Mouse (Mus musculus) ES-CJ7 (cell line): ENCODE results near the gene Apbb1ip.

ENCODE experiments used
- DNase-seq: peaks from one replicate; pipeline ENCODE4 v3.0.0; 2011; ENCODE audit warnings: low read depth, low spot score

Gene Apbb1ip

DNA sequence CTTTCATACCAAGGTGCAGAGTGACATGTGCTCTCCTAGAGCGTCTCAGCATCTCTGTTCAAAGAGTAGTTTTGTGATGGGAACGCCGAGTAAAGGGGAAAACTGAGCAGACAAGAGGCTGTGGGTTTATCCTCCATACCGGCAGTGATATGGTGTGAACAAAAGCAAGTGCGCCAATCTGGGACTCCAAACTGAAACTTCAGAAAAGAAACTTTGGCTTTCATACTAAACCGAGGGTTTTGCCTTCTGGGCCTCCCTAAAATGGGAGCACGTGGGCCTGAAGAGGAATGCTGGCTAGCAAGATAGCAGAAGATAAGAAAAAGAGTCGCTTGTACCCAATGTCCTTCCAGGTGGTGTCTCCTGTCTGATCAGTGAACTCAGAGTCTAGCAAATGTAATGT lies 1.3 kb downstream of the Apbb1ip start:
- no peak for DNase-seq

DNA sequence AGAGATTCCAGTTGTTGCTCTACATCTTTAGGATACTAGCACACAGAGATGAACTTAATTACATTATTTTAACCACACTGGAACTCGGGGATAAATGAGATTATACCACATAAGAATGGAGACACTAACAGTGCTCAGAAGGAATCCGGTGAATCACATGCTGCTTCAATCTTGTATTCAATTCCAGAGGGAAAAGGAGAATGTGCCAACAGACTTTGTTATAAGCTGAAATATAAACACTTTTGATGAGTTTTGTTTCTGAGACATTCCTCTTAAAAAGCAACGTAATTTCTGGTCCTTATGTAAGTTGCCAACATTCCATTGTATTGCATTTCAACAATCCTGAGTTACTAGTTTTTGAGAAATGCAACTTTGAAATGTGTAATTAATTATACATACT lies 1.8 kb downstream of the Apbb1ip start:
- DNase-seq, result no peak

DNA sequence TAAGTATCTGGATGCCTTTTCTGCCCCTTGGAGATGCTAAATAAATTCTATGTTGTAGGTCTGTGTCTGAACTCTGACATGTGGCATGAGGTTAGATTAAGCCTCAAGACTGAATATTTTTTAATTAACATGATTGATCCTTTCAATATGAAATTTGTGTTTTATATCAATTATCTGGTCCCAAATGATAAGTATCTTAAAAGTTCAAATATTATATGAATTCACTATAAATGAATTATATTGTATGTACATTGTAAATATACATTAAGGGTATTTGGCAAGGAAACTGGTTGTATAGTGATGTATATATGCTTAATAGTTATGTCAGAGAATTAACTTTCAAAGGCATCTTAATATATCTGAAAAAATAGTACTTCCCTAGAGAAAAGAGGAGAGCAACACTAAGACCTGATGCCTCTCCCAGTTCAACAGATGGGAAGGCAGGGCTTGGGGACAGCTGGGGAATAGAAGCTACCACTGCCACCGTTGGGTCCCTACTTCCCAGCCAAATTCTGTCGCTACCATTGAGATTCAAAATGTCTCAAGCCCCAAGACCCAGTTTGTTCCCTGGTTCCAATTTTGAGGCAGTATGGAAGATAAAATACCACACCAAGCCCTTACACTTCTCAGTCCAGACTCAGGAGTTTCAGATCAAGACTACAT lies 2.8 kb downstream of the Apbb1ip start:
- no peak for DNase-seq

DNA sequence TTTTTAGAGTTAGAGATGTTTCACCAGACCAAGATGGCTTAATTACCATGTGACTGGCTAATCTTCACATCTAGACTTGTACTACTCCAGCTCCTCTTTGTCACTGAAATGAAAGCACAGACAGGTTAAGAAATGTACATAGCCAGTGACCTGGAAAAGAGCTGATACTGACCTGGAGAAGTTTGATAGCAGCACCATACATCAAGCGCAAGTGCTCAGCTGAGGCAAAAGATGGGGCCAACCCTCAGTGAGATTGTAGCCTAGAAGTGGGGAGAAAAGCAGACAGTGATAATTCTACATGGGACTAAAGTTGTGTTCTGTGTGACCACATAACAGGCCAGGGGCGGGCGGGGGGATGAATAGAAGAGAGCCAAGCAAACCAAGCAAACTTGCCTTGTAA lies 3.9 kb downstream of the Apbb1ip start:
- DNase-seq, result no peak

DNA sequence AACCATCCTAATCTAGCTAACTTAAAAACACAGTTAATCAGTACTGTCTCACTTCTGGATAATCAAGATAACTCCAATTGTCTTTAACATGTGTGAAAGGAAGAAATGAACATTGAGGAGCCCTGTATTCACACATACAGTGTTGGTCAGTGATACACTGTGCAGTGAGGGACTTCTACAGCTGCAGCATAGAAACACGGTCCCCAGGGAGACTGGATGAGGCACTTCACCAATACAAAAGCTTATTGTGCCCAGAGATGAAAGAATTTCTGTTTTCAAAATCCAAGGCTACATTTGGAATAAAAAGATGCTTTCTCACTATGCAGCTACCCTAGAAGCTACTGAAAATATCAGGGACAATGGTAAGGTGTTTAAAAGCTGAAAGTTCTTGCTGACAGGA lies 7.0 kb downstream of the Apbb1ip start:
- no peak for DNase-seq

DNA sequence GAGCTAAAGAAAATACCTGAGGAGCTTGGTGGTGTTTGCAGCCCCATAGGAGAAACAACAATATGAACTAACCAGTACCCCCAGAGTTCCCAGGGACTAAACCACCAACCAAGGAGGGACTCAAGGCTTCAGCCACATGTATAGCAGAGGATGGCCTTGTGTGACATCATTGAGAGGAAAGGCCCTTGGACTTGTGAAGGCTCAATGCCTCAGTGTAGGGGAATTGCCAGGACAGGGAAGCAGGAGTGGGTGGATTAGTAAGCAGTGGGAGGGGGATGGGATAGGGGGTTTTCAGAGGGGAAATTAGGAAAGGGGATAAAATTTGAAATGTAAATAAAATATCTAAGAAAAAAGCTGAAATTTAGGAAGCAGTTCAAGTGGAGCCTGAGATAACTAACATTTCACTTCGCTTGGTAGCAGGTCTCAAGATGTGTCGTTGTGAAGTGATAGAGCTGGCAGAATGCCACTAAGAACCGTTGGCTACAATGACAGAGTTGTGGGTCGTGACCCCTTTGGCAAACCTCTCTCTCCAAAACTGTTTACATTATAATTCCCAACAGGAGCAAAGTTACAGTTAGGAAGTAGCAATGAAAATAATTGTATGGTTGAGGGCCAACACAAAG lies 7.6 kb downstream of the Apbb1ip start:
- DNase-seq, result no peak

DNA sequence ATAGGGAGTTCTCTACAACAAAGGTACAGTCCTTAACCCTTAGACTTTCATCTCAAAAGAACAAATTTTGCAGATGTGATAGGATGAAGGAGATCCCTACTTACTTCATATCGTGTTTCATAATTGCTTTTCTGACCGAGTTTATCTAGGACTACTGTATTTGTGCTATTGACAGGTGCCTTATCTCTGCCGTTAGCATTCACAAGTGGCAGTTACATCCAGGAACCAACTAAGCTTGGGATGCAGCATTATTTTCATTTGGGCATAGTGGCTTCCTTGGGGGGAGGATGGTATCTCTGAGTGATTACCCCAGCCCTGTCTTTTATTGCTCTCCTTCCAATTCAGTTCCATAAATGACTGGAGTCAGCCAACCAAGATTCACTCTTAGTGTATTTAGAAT lies 8.2 kb downstream of the Apbb1ip start:
- DNase-seq, result no peak

DNA sequence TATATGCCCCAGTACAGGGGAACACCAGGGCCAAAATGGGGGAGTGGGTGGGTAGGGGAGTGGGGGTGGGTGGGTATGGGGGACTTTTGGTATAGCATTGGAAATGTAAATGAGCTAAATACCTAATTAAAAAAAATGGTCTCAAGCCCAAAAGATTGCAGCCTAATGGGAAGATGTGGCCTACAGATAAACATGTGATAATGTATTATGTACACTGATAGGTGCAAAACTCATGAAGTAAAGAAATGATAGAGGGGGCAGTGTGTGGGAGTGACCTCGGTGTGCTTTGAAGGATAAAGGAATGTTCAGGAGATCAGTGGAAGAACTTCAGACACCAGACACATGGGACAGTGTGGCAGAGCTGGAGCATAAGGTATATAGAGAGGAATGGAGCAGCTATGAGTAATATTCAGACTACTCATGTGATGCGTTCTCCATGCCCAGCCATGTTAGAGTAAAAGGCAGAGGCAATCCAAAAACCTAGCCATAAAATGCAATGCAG lies 9.3 kb downstream of the Apbb1ip start:
- no peak for DNase-seq

DNA sequence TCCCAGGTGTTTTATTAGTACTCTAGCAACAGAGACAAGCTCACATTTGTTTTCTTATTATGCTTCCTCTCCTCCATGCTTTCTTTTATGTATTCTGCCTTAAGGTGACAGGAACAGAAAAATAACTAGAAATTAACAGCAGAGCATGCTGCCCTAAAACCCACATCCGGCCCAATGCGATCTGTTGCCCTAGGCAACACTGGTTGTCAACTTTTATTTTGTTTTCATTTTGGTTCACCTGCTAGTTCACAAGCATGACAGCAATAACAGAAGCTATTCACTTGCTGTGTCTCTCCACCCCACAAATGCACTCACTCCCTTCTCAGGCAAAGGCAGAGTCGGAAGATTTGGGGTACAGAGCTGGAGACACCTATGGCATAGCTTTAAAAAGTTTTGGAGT lies 10.3 kb downstream of the Apbb1ip start:
- no peak for DNase-seq

DNA sequence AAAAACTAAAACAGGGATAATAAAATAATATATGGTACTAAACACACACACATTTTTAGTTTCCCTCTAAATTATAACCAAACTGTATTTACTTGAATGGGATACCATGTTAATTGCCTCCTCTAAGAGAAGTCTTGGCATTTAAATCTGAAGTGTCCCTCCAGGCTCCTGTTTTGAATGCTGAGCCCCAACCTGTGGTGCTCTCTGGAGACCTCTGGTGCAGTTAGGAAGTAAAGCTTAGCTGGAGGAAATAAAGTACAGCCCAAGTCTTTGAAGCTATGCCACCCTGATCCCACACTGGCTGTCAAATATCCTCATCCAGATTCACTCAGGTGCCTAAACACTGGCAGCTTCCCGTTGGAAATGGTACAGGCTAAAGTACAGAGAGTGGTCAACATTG lies 10.9 kb downstream of the Apbb1ip start:
- no peak for DNase-seq

DNA sequence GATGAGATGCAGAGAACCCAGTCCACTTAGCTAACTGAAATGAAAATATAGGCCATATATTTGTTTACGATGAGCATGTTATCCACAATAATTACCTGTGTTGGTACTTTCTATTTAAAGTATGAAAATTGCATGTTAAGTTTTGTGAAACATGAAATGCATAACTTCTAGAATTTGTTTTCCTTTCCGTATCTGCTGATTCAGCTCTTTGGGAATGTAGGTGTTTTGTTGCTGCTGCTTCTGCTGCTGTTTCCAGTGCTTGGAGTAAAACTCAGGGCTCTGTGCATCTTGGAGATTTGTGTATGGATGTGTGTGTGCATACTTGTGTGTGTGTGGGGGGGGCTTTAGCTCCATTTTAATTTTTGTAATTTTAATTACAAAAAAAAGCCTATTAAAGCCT lies 14.8 kb downstream of the Apbb1ip start:
- no peak for DNase-seq

DNA sequence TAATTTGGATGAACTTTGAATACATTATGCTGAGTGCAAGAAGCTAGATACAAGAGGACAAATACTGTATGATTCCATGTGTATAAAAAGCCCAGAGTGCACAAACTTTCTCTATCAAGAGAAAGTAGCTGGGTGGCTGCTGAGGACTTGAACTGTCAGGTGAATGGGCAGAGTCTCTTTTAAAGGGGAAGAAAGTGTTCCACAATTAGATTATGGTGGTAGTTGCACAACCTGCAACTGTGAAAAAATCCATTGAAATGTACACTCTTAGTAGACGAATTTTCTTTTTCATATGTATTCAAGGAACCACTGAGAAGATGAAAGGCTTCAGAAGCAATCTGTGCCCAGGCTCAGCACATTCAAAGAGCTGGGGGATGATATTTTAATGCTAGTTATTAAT lies 15.7 kb downstream of the Apbb1ip start:
- DNase-seq, result no peak

DNA sequence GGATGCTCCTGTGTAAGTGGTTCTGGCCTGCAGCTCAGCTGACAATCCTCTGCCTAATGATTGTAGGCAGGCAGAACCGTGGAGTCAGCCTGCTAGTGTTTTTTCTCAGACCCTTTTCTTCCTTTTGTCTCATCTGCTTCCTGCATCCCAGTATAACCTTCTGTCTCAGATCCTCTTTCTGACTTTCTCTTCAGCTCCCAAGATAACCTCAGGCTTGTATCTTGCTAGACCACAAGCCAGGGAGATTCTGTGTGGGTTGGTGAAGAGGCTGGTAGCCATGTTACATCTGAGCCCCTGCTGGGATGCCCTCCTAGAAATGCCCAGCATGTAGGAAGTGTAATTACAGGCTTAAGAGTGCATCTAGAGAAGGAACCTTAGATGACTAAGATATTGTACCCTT lies 16.5 kb downstream of the Apbb1ip start:
- no peak for DNase-seq

DNA sequence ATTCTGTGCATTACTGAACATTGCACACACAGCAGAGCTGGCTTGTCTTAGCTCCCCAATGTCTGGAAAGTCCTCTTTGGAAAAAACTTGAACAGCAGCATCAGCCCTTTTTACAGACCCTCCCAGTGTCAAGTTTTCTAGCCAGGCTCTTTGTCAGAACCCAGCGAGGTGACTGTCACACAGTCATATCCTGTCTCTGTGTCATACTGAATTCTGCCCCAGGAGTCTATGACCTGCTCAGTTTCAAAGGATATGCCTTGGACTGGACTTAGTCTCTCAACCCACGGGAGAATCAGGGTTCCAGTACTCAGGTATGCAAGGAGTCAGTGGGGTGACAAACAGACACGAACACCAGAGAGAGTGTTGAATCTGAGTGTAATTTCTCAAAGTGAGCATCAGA lies 21.2 kb downstream of the Apbb1ip start:
- no peak for DNase-seq

DNA sequence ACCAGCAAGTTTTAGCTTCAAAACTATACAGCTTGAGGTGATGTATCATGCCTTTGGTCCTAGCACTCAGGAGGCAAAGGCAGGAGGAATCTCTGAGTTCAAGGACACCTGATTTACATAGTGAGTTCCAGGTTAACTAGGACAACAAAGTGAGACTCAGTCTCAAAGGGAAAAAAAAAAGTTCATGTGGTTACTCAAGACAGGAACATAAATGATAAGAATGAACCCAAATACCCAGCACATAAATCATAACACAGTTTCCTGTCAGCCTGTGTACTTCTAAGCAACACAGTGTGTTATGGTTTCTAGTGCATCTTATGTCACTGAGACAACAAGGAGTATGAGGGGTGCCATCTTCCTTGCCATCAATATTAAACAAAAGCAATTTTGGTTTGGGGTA lies 22.6 kb downstream of the Apbb1ip start:
- no peak for DNase-seq

DNA sequence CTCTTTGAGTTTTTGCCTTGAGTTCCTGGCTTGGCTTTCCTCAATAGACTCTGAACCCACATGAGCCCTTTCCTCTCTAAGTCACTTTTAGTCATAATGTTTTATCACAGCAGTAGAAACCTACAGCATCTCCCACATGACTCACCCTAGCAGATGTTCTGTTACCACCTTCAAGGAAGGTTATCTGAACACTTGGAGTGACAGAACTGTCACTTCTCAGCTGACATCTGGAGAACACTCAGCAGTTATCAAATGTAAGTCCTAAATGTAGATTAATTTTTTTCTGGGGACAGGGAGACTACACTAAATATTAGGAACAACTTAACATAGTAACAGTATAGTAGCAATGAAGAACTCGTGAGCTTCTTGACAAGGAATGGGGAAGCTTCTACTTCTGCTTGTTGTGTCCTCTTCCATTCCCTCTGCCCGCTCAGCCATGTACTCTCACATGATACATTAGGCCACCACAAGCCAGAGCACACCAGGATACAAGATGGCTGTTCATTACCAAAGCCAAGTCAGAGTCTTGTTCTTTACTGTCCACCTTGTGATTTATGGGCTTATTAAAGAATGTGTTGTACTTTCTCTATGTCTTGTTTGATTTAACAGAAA lies 25.6 kb downstream of the Apbb1ip start:
- no peak for DNase-seq

DNA sequence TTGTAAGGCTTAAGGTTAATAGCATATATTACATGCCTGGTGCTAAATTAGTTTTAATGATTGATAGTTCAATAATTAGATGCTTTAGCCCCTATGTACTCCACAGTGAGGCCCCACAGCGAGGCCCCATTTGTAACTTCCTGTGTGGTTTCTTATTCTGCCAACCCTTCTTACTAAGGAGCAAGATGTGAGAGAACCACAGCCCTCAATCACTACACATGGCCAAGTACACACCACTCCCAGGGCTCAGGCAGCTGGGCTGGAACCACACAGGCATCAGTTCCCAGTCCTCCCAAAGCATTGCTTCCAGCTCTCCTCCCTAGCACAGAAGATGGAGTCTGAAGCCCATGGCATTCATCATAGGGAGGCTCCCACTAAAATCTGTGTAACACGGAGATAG lies 31.7 kb downstream of the Apbb1ip start:
- no peak for DNase-seq

DNA sequence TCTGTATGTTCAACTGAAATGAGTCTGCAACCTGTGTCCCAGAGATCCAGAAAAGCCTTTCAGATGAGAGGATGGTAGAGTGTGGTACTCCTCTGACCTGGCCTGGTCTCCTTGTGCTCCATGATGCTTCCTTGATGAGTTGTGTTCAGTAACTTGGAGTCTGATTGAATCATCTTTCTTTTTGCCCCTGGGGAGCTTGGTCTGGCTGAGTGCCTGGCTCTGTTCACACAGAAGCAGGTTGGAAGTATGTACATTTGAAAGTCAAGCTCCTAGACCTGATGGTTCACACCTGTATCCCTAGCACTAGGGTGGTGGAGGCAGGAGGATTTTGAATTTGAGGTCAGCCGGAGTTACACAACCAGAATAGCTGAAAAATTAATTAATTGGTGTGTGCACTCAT lies 32.7 kb downstream of the Apbb1ip start:
- no peak for DNase-seq

DNA sequence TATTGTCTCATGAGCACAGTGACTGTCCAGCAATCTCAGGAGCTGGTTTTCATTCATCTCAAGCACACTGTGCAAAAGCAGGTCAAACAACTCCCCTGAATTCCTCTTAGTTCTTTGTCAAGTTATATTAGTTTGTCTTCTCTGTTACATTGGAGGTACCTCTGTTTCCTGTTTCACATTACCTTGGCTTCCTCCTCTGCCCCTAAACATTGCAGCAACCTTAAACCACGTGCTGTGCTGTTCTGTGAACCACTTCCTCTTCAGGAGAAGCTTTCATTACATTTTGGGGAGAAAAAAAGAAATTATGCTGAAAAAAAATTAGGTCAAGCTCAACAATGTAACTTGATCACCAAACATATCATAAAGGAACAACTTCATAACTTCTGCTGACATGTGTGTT lies 33.4 kb downstream of the Apbb1ip start:
- DNase-seq, result no peak

DNA sequence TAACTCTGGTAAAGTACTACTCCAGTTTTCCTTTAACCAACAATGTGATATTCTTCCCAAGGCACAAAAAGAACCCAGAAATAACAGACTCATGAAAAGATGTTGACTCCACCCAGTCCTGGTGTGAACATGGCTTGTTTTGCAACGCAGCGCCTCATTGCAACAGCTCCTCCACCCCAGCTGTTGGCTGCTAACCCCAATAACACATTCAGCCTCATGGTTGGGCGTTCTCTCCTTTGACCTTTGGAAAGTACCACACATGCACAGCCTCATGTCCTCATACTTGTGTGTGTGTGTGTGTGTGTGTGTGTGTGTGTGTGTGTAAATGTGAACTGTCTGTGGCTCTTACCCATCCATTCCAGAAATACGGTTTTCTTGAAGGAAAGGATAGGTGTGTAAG lies 37.0 kb downstream of the Apbb1ip start:
- no peak for DNase-seq

DNA sequence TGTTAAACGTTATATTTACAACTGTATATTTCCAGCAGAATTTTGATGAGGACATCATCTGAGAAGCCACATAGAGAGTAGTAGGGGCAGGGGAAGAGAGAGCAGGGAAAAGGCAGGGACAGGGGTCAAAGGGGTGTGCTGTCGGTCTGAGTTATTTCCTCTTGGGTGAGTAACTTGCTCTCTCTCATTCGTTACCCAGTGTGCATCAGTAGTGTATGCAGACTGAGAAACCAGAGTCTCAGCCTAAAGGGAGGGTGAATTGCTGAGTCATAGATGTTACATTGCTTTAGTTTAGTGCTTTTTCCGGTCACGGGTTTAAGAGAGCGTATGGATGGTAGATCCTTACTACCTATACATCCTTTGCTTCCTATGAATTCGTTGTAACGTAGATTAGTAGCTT lies 37.6 kb downstream of the Apbb1ip start:
- no peak for DNase-seq

DNA sequence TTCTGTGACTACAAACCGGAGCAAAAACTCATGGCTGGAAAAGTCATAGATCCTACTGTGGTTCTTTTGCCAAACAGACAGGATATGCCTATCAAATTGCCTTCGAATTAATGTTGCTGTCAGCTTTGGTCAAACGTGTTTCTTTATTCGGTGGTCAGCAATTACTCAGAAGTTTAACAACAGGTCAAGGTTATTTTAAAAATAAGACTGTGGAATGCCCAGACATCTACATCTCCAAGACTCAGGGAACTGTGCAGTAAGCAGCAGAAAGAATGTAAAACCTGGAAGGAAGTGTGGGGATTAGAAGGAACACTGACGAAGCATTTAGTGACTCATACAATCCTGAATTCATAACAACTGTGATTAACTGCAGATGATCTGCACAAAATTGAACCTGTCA lies 40.0 kb downstream of the Apbb1ip start:
- DNase-seq, result no peak

DNA sequence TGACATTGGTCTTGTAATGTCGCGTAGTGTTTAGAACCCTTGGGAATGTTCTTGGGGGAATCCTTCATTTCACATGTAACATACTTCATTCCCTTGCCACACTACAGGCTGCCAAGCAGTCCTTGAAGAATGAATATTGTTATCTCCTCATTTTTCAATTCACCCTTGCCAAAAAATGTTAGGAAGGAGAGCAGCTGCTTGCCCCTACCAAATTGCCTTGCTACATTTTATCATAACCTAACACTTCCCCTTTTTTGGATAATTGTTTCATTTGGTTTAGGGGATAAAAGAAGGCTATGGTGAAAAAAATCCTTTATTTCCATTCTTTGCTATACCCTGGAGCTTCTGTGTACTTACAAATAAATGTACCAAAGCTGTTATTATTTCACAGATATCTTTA lies 41.8 kb downstream of the Apbb1ip start:
- no peak for DNase-seq
